Mouse (Mus musculus) hindbrain, embryonic 10.5 days (tissue): ENCODE measurements around the gene Eepd1. TPM values are rescaled to one million over a fixed set of nuclear protein-coding genes. Genes with fewer than 3 reads are reported as not detected.

Experiments
- polyA plus RNA-seq: library from polyadenylated mRNA; unstranded; fragments of >200 nt; fragmentation: Nextera tagmentation; extraction: Ambion mirVana; gene quantifications from 2 replicates; pipeline ENCODE4 v1.2.1, GENCODE M21; 2016

Eepd1 gene
- polyA plus RNA-seq, 1 experiment from 2014 or later: 10.2 TPM

Other genes with a start within 250 kb of the Eepd1 start
- gene Sept7, start 229.1 kb upstream of the Eepd1 start, polyA plus RNA-seq: 164 and 225 TPM in 2 replicates